ENCODE assay signal across 8 mouse cellular contexts in the genomic region with DNA sequence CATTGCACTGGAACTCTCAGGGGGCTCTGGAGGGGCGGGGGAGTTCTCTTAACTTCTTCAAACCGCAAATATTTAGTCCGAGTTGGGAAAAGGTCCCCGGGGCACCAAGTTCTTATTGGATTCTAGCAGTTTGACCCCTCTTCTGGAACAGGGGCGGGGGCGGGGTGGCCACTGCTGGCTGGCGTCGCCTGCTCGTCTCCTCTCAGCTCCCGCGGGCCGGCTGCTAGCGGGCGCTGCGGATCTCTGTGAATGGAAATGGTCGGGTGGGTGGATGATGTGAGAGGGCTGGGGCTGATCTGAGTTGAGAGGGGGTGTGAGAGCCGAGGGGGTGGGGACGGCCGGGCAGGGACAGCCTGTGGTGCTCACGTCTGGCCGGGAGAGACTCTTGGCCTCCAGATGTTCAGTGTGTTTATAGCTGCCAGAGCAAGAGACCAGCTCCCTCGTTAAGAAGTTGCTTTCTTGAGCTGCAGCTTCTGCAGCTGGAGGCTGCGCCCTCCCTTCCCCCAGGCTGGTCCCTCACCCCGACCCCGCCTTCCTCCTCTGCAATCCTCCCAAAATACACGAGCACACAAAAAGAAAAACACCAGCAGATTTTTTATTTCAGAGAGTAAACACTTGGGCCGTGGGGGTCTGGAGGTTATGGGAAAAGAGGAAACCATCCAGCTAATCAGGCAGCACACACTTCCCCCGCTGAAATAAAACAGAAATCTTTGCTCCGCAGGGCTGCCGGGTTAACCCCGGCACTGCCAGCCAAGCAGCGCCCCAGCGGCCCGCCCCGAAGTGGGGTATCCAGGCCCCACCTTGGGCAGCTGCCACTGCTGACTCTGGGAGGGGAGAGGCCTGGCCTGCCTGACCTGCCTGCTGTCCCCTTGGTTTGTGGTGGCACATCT. TPM values are rescaled to one million over a fixed set of nuclear protein-coding genes. Genes with fewer than 3 reads are reported as not detected.
DNase-seq lines count a peak whose midpoint lies in the region; ATAC-seq lines count a peak whose summit lies in the region.

No protein-coding gene starts in this region.

- peak overlapping the region; percentile 28 for H3K4me3 ChIP-seq in forebrain, embryonic 13.5 days

- H3K9me3 ChIP-seq in forebrain, embryonic 13.5 days (replicated peaks): no peaks in the 10 kb centered on the region

- intact Hi-C loops in heart, postnatal 25 days (cut with DNase I): loop anchor here (5.0 kb wide), 1 partner anchor 270 kb away; no protein-coding TSS in a partner anchor

- DNase-seq in A20 (ENCODE audit: low read depth, low spot score): peak; percentile 93
- peak; percentile 75 to 80 for DNase-seq in adrenal gland, adult (ENCODE audit: inconsistent age in 2 of 2, low spot score in 1 of 2)
- DNase-seq in heart, postnatal 25 days (ENCODE audit: low spot score): peak; percentile 81
- peak; percentile 78 to 80 for DNase-seq in kidney, postnatal 36 days
- peak; percentile 87 for DNase-seq in lung, postnatal 25 days (ENCODE audit: low spot score)
- peak; percentile 30 for DNase-seq in ovary, postnatal 14 days (ENCODE audit: low spot score)
- peak; percentile 34 for DNase-seq in urinary bladder, adult 2 months (ENCODE audit: low spot score)

- H3K36me3 ChIP-seq in forebrain, embryonic 13.5 days (ENCODE audit: poor library complexity, severe bottlenecking): no peaks in the 10 kb centered on the region

- H3K4me1 ChIP-seq in forebrain, embryonic 13.5 days: peaks cover 35% of the 10 kb centered on the region

- H3K9ac ChIP-seq in forebrain, embryonic 13.5 days: peak overlapping the region; percentile 48

- peak overlapping the region; percentile 58 for H3K4me2 ChIP-seq in forebrain, embryonic 13.5 days

- peaks cover 92% of the 10 kb centered on the region for H3K27me3 ChIP-seq in forebrain, embryonic 13.5 days

- H3K27ac ChIP-seq in forebrain, embryonic 13.5 days: no peak overlapping the region

- WGBS in forebrain, embryonic 13.5 days: 1% methylated on average over 32 of the region's 35 CpGs

- peak; percentile 58 for ATAC-seq in forebrain, embryonic 13.5 days

RNA-seq across cellular contexts. Expression of a gene that starts 36.2 kb away (rescaled TPM):
- polyA plus RNA-seq in forebrain, embryonic 13.5 days (2015; fragmentation: Nextera tagmentation; extraction: Ambion mirVana): 16.0 and 16.7 TPM in 2 replicates
- 10 to 100 TPM; 64.3 to 67.1 TPM for total RNA-seq in heart, postnatal 25 days (2021)
- polyA plus RNA-seq in urinary bladder, adult 2 months (2012; rRNA removed): 16.5 and 17.7 TPM in 2 replicates

Comparison
In these comparisons a context has a peak if more than half of its experiments do, and no peak if none do; other contexts are left out.
1. DNase-seq: peak in every context shown above with its lines; median percentile 93 in A20; 87 in lung, postnatal 25 days; 81 in heart, postnatal 25 days; 79 in kidney, postnatal 36 days; 78 in adrenal gland, adult; 34 in urinary bladder, adult 2 months; 30 in ovary, postnatal 14 days.